Mouse (Mus musculus) liver, embryonic 16.5 days (tissue): ENCODE results near the gene Foxd3. TPM values are rescaled to one million over a fixed set of nuclear protein-coding genes. Genes with fewer than 3 reads are reported as not detected.

ENCODE experiments used
- ATAC-seq: fragments of 200-750 bp; cut with Nextera tagmentation; 2 replicates; pipeline ENCODE4 v1.8.0; 2017; ENCODE audit warnings: low read depth, mild to moderate bottlenecking, moderate number of reproducible peaks, moderate library complexity
- H3K27ac ChIP-seq: fragments of 300-500 bp; sonication (generic); 2 replicates; pipeline ENCODE4 v1.5.1; 2014; ENCODE audit warnings: mild to moderate bottlenecking, low read length
- H3K27me3 ChIP-seq: fragments of 300-500 bp; sonication (generic); 2 replicates; pipeline ENCODE4 v1.6.1; 2014; ENCODE audit warnings: low read depth, low read length, mixed read lengths; ENCODE audit not compliant: control insufficient read depth, insufficient read depth
- H3K36me3 ChIP-seq: fragments of 300-500 bp; sonication (generic); 2 replicates; pipeline ENCODE4 v1.6.1; 2014; ENCODE audit warnings: mild to moderate bottlenecking; ENCODE audit not compliant: control insufficient read depth, insufficient read depth
- H3K4me1 ChIP-seq: fragments of 300-500 bp; sonication (generic); 2 replicates; pipeline ENCODE4 v1.6.1; 2014; ENCODE audit warnings: low read depth, low read length, mixed read lengths; ENCODE audit not compliant: control insufficient read depth
- H3K4me2 ChIP-seq: fragments of 300-500 bp; sonication (generic); 2 replicates; pipeline ENCODE4 v1.6.1; 2014; ENCODE audit warnings: low read depth, low read length, mixed read lengths
- H3K4me3 ChIP-seq: fragments of 300-500 bp; sonication (generic); 2 replicates; pipeline ENCODE4 v1.5.1; 2014; ENCODE audit warnings: low read depth, mild to moderate bottlenecking, low read length
- H3K9ac ChIP-seq: fragments of 300-500 bp; sonication (generic); 2 replicates; pipeline ENCODE4 v1.6.1; 2014; ENCODE audit warnings: low read depth, low read length
- H3K9me3 ChIP-seq: fragments of 300-500 bp; sonication (generic); replicated peaks from 2 replicates; pipeline ENCODE4 v1.6.1; 2016; ENCODE audit warnings: low read length; ENCODE audit not compliant: control insufficient read depth
- WGBS: fragments of 180-500 bp; shearing (Covaris S2); extraction: QIAGEN DNeasy Blood & Tissue Kit; methylation state at CpG from one replicate; pipeline ENCODE4 v1.1.7; 2014; ENCODE audit not compliant: insufficient replicate concordance; 5-methylcytosine and 5-hydroxymethylcytosine counted together
- polyA plus RNA-seq: library from polyadenylated mRNA; unstranded; fragments of >200 nt; fragmentation: Nextera tagmentation; extraction: Ambion mirVana; gene quantifications from 2 replicates; pipeline ENCODE4 v1.2.1, GENCODE M21; 2015

Foxd3 gene
- polyA plus RNA-seq, 1 experiment from 2014 or later, result 0.07 TPM

GRCm38 (mm10) chr4:99661956-99662355 lies 5.9 kb downstream of the Foxd3 start:
- Histone ChIP-seq H3K4me3 (no peak overlapping the region), H3K4me1 (no peaks in the 10 kb centered on the region; the same call in 1 of the 2 replicates), H3K9me3 (no peaks in the 10 kb centered on the region), H3K27ac (no peak overlapping the region), H3K9ac (no peak overlapping the region), H3K27me3 (peaks cover 74% of the 10 kb centered on the region), H3K4me2 (no peak overlapping the region), H3K36me3 (no peaks in the 10 kb centered on the region)
- ATAC-seq, result no peak
- WGBS, result 3% methylated on average over 12 of the region's 12 CpGs

GRCm38 (mm10) chr4:99662431-99662830 lies 6.3 kb downstream of the Foxd3 start:
- Histone ChIP-seq H3K27ac (no peak overlapping the region), H3K9ac (no peak overlapping the region), H3K36me3 (no peaks in the 10 kb centered on the region), H3K27me3 (peaks cover 70% of the 10 kb centered on the region), H3K4me1 (no peaks in the 10 kb centered on the region; the same call in 1 of the 2 replicates), H3K9me3 (no peaks in the 10 kb centered on the region), H3K4me3 (no peak overlapping the region), H3K4me2 (no peak overlapping the region)
- no peak for ATAC-seq
- WGBS, result 9% methylated on average over 9 of the region's 9 CpGs

- no peak for ATAC-seq
- Histone ChIP-seq H3K27me3 (peaks cover 64% of the 10 kb centered on the region), H3K4me3 (no peak overlapping the region)
Observed at GRCm38 (mm10) chr4:99662841-99663567, 6.9 kb downstream of the Foxd3 start.

GRCm38 (mm10) chr4:99663710-99664109 lies 7.6 kb downstream of the Foxd3 start:
- Histone ChIP-seq H3K9me3 (no peaks in the 10 kb centered on the region), H3K4me2 (no peak overlapping the region), H3K36me3 (no peaks in the 10 kb centered on the region), H3K4me1 (no peaks in the 10 kb centered on the region), H3K27me3 (peaks cover 60% of the 10 kb centered on the region), H3K4me3 (no peak overlapping the region), H3K27ac (no peak overlapping the region), H3K9ac (no peak overlapping the region)
- 16% methylated on average over 8 of the region's 8 CpGs for WGBS
- no peak for ATAC-seq

More at GRCm38 (mm10) chr4:99662841-99663567, 6.9 kb downstream of the Foxd3 start:
- H3K9ac ChIP-seq, result no peak overlapping the region
- H3K4me2 ChIP-seq, result no peak overlapping the region
- WGBS, result 5% methylated on average over 34 of the region's 34 CpGs
- no peak overlapping the region for H3K27ac ChIP-seq
- no peaks in the 10 kb centered on the region for H3K4me1 ChIP-seq
- no peaks in the 10 kb centered on the region for H3K9me3 ChIP-seq
- no peaks in the 10 kb centered on the region for H3K36me3 ChIP-seq

GRCm38 (mm10) chr4:99670203-99670851 lies 14.2 kb downstream of the Foxd3 start:
- 73% methylated on average over 7 of the region's 7 CpGs for WGBS
- Histone ChIP-seq H3K4me3 (no peak overlapping the region), H3K4me1 (no peaks in the 10 kb centered on the region), H3K27ac (no peak overlapping the region), H3K36me3 (no peaks in the 10 kb centered on the region), H3K9me3 (no peaks in the 10 kb centered on the region; the same call in 1 of the 2 replicates), H3K27me3 (no peaks in the 10 kb centered on the region), H3K4me2 (no peak overlapping the region), H3K9ac (no peak overlapping the region)
- no peak for ATAC-seq

GRCm38 (mm10) chr4:99675191-99675590 lies 19.1 kb downstream of the Foxd3 start:
- H3K27ac ChIP-seq, result no peak overlapping the region
- no peak for ATAC-seq
- H3K27me3 ChIP-seq, result no peaks in the 10 kb centered on the region
- no peaks in the 10 kb centered on the region for H3K36me3 ChIP-seq
- H3K9me3 ChIP-seq, result no peaks in the 10 kb centered on the region; the same call in 1 of the 2 replicates
- no peak overlapping the region for H3K9ac ChIP-seq
- H3K4me1 ChIP-seq, result no peaks in the 10 kb centered on the region
- H3K4me3 ChIP-seq, result no peak overlapping the region
- no peak overlapping the region for H3K4me2 ChIP-seq

- Histone ChIP-seq H3K27ac (no peak overlapping the region), H3K9ac (no peak overlapping the region), H3K4me3 (no peak overlapping the region), H3K36me3 (no peaks in the 10 kb centered on the region), H3K4me2 (no peak overlapping the region), H3K4me1 (no peaks in the 10 kb centered on the region), H3K27me3 (no peaks in the 10 kb centered on the region), H3K9me3 (no peaks in the 10 kb centered on the region)
- no peak for ATAC-seq
- 60% methylated on average over 6 of the region's 6 CpGs for WGBS
Observed at GRCm38 (mm10) chr4:99683941-99684340, 27.8 kb downstream of the Foxd3 start.

GRCm38 (mm10) chr4:99686308-99686707 lies 30.2 kb downstream of the Foxd3 start:
- H3K27ac ChIP-seq, result no peak overlapping the region
- H3K4me1 ChIP-seq, result no peaks in the 10 kb centered on the region
- H3K36me3 ChIP-seq, result no peaks in the 10 kb centered on the region
- no peaks in the 10 kb centered on the region for H3K27me3 ChIP-seq
- H3K9me3 ChIP-seq, result no peaks in the 10 kb centered on the region
- ATAC-seq, result no peak
- WGBS, result 54% methylated on average over 5 of the region's 5 CpGs
- H3K4me2 ChIP-seq, result no peak overlapping the region
- H3K9ac ChIP-seq, result no peak overlapping the region
- no peak overlapping the region for H3K4me3 ChIP-seq
